Comparison of ENCODE assay signal across 11 mouse cellular contexts in genomic region chr16:90298426-90299300, GRCm38 (mm10). TPM values are rescaled to one million over a fixed set of nuclear protein-coding genes. Genes with fewer than 3 reads are reported as not detected.
A peak's percentile ranks its signal among the peaks of the same experiment; 100 is the strongest.
DNase-seq lines count a peak whose midpoint lies in the region; ATAC-seq and TF ChIP-seq lines count a peak whose summit lies in the region.
"Had no signal": no experiment of that assay in that cellular context is flagged by ENCODE, and none has a peak within 500 bp of the region (broad histone marks: within the 10 kb centered on the region; RNA-seq: fewer than 3 reads in every experiment).

No protein-coding gene starts in this region.

- no peak for TF ChIP-seq EP300 in ES-Bruce4 (IDR thresholded peaks at IDR 0.05; ENCODE audit: insufficient read depth, low read depth, low read length)

- no peaks in the 10 kb centered on the region; the same call in 1 of the 2 replicates for H3K27me3 ChIP-seq in heart, embryonic 14.5 days (ENCODE audit: control insufficient read depth, insufficient read depth, low read length)
- H3K27me3 ChIP-seq in ES-Bruce4 (ENCODE audit: control insufficient read depth, insufficient read depth, low read length, poor library complexity, severe bottlenecking) = no peaks in the 10 kb centered on the region
- H3K27me3 ChIP-seq in forebrain, embryonic 11.5 days (ENCODE audit: control insufficient read depth, insufficient read depth, low read length) = no peaks in the 10 kb centered on the region
- H3K27me3 ChIP-seq in limb, embryonic 13.5 days = peaks cover 13% of the 10 kb centered on the region; the same call in 1 of the 2 replicates
- H3K27me3 ChIP-seq in thymus, adult 2 months (ENCODE audit: control insufficient read depth, insufficient read depth, low read length) = no peaks in the 10 kb centered on the region

- no peak for TF ChIP-seq CTCF in ES-Bruce4 (IDR thresholded peaks at IDR 0.05; ENCODE audit: low read depth, low read length)
- TF ChIP-seq CTCF in thymus, adult 2 months (IDR thresholded peaks at IDR 0.05; ENCODE audit: borderline replicate concordance, control insufficient read depth, extremely low read depth, insufficient read depth, low read length, poor library complexity) = no peak

- intact Hi-C loops in heart, postnatal 36 days (cut with DNase I) = no loop called here

- H3K27ac ChIP-seq in heart, embryonic 14.5 days (replicated peaks in 1 of 2; ENCODE audit: control insufficient read depth in 1 of 2, insufficient read depth in 1 of 2, low read depth in 2 of 2, low read length in 2 of 2) = no peak overlapping the region
- H3K27ac ChIP-seq in ES-Bruce4 (ENCODE audit: insufficient read depth, low read length) = peak overlapping the region; percentile 97
- H3K27ac ChIP-seq in forebrain, embryonic 11.5 days (ENCODE audit: low read depth, low read length) = no peak overlapping the region
- H3K27ac ChIP-seq in limb, embryonic 13.5 days = no peak overlapping the region
- no peak overlapping the region for H3K27ac ChIP-seq in thymus, adult 2 months (ENCODE audit: control insufficient read depth, insufficient read depth, low read length)

- no peak overlapping the region for H3K9ac ChIP-seq in heart, embryonic 14.5 days (ENCODE audit: low read length)
- peak overlapping the region; percentile 46 for H3K9ac ChIP-seq in ES-Bruce4 (ENCODE audit: low read depth, poor library complexity, severe bottlenecking)
- peak overlapping the region; percentile 9; the same call in 1 of the 2 replicates for H3K9ac ChIP-seq in forebrain, embryonic 11.5 days (ENCODE audit: low read length)
- no peak overlapping the region for H3K9ac ChIP-seq in limb, embryonic 13.5 days

- DNase-seq in heart, postnatal 36 days = no peak
- no peak for DNase-seq in forebrain, embryonic 11.5 days (ENCODE audit: low spot score)
- DNase-seq in thymus, adult 2 months = no peak
- DNase-seq in right cerebral cortex, postnatal 36 days (ENCODE audit: low spot score in 2 of 2) = no peak
- no peak for DNase-seq in thymus, postnatal 25 days
- DNase-seq: gastrocnemius, postnatal 25 days; layer of hippocampus, adult 9-11 months; lung, postnatal 36 days had no signal

- TF ChIP-seq POLR2A in ES-Bruce4 (IDR thresholded peaks at IDR 0.05; ENCODE audit: insufficient read depth, low read length) = no peak
- TF ChIP-seq POLR2A in thymus, adult 2 months (IDR thresholded peaks at IDR 0.05; ENCODE audit: control insufficient read depth, extremely low read depth, insufficient read depth, low read length, poor library complexity) = no peak

- no peaks in the 10 kb centered on the region for H3K36me3 ChIP-seq in heart, embryonic 14.5 days (ENCODE audit: control insufficient read depth, insufficient read depth, low read length)
- no peaks in the 10 kb centered on the region for H3K36me3 ChIP-seq in ES-Bruce4 (ENCODE audit: control insufficient read depth, insufficient read depth, low read length, poor library complexity, severe bottlenecking)
- H3K36me3 ChIP-seq in forebrain, embryonic 11.5 days (ENCODE audit: control insufficient read depth, insufficient read depth, low read length) = no peaks in the 10 kb centered on the region
- H3K36me3 ChIP-seq in limb, embryonic 13.5 days = no peaks in the 10 kb centered on the region
- H3K36me3 ChIP-seq in thymus, adult 2 months (ENCODE audit: control insufficient read depth, insufficient read depth, low read length) = no peaks in the 10 kb centered on the region

- H3K9me3 ChIP-seq in heart, embryonic 14.5 days (ENCODE audit: control insufficient read depth, low read length) = peaks cover 3% of the 10 kb centered on the region; the same call in 1 of the 2 replicates
- no peaks in the 10 kb centered on the region; the same call in 1 of the 2 replicates for H3K9me3 ChIP-seq in ES-Bruce4 (replicated peaks; ENCODE audit: control insufficient read depth, insufficient read depth, low read length, poor library complexity, severe bottlenecking)
- no peaks in the 10 kb centered on the region for H3K9me3 ChIP-seq in forebrain, embryonic 11.5 days (ENCODE audit: control insufficient read depth, low read length)
- H3K9me3 ChIP-seq in limb, embryonic 13.5 days = no peaks in the 10 kb centered on the region

- no peak for ATAC-seq in heart, embryonic 14.5 days (ENCODE audit: insufficient number of reproducible peaks, insufficient read depth, low FRiP score, low read depth)
- no peak; the same call in 1 of the 2 replicates for ATAC-seq in forebrain, embryonic 11.5 days (replicated peaks; ENCODE audit: low FRiP score)
- no peak for ATAC-seq in limb, embryonic 13.5 days (ENCODE audit: low FRiP score, low read depth)

- WGBS in heart, embryonic 14.5 days = 27% methylated on average over 21 of the region's 21 CpGs
- 14% methylated on average over 21 of the region's 21 CpGs for WGBS in forebrain, embryonic 11.5 days
- 12% methylated on average over 21 of the region's 21 CpGs for WGBS in limb, embryonic 13.5 days
- 67% methylated on average over 21 of the region's 21 CpGs for WGBS in thymus, adult 2 months

- no peak overlapping the region for H3K4me3 ChIP-seq in heart, embryonic 14.5 days (ENCODE audit: control insufficient read depth in 1 of 2, insufficient read depth in 1 of 2, low read depth in 1 of 2, low read length in 2 of 2)
- H3K4me3 ChIP-seq in ES-Bruce4 (ENCODE audit: low read depth, low read length) = no peak overlapping the region
- no peak overlapping the region for H3K4me3 ChIP-seq in forebrain, embryonic 11.5 days (ENCODE audit: low read depth, low read length)
- H3K4me3 ChIP-seq in limb, embryonic 13.5 days = no peak overlapping the region
- H3K4me3 ChIP-seq in thymus, adult 2 months (ENCODE audit: control insufficient read depth, insufficient read depth, low read length) = no peak overlapping the region

- H3K4me1 ChIP-seq in heart, embryonic 14.5 days (ENCODE audit: control insufficient read depth in 2 of 2, insufficient read depth in 2 of 2, low read length in 2 of 2) = peaks cover 5 to 11% of the 10 kb centered on the region in 2 experiments
- H3K4me1 ChIP-seq in ES-Bruce4 (ENCODE audit: control insufficient read depth, insufficient read depth, low read length) = peaks cover 1% of the 10 kb centered on the region
- H3K4me1 ChIP-seq in forebrain, embryonic 11.5 days (replicated peaks; ENCODE audit: control insufficient read depth, insufficient read depth, low read length) = peaks cover 4% of the 10 kb centered on the region; the same call in 1 of the 2 replicates
- peaks cover 11% of the 10 kb centered on the region; the same call in 1 of the 2 replicates for H3K4me1 ChIP-seq in limb, embryonic 13.5 days
- no peaks in the 10 kb centered on the region for H3K4me1 ChIP-seq in thymus, adult 2 months (replicated peaks; ENCODE audit: control insufficient read depth, insufficient read depth, low read length)

- peak overlapping the region; percentile 24 for H3K4me2 ChIP-seq in heart, embryonic 14.5 days (ENCODE audit: low read length)
- H3K4me2 ChIP-seq in forebrain, embryonic 11.5 days (ENCODE audit: low read depth, low read length, severe bottlenecking) = 0 out of 2 replicates have a peak overlapping the region, but pooled peaks have one; percentile 26
- peak overlapping the region; percentile 19 for H3K4me2 ChIP-seq in limb, embryonic 13.5 days (replicated peaks)

RNA-seq across cellular contexts. Expression of gene Scaf4, which starts 14.4 kb away (rescaled TPM):
- 17.5 and 20.9 TPM in 2 replicates for polyA plus RNA-seq in heart, embryonic 14.5 days (2014; fragmentation: Nextera tagmentation; extraction: Ambion mirVana)
- total RNA-seq in heart, postnatal 36 days (2021) = 10 to 100 TPM; 18.1 to 22.0 TPM
- 127 and 133 TPM in 2 replicates for polyA plus RNA-seq in ES-Bruce4 (2011; ENCODE audit: insufficient read depth, insufficient read length, low read depth, missing spikeins)
- polyA plus RNA-seq in forebrain, embryonic 11.5 days (2014; fragmentation: Nextera tagmentation; extraction: Ambion mirVana) = 43.0 and 43.3 TPM in 2 replicates
- polyA plus RNA-seq in limb, embryonic 13.5 days (2015; fragmentation: Nextera tagmentation; extraction: Ambion mirVana) = 27.3 and 28.5 TPM in 2 replicates
- polyA plus RNA-seq in thymus, adult 2 months (2012; rRNA removed) = 110 and 125 TPM in 2 replicates

Comparison
In these comparisons a context has a peak if more than half of its experiments do, and no peak if none do; other contexts are left out.
1. H3K9ac ChIP-seq: peak in ES-Bruce4 (single experiment) and forebrain, embryonic 11.5 days (single experiment); none in heart, embryonic 14.5 days (single experiment) and limb, embryonic 13.5 days (single experiment).
2. Peak in every context shown above with its lines, with median percentiles within 50 percentile points of each other: H3K4me2 ChIP-seq.